Mouse (Mus musculus): ENCODE measurements around the gene Plin2. TPM values are rescaled to one million over a fixed set of nuclear protein-coding genes. Genes with fewer than 3 reads are reported as not detected.
A peak's percentile ranks its signal among the peaks of the same experiment; 100 is the strongest.
"Not testable (repeated sequence)": the region's sequence is repeated elsewhere in the genome, so short reads cannot be mapped to it uniquely, and the experiment has no call there.

Plin2 gene
- polyA plus RNA-seq, 1 experiment from 2014 or later: 134 TPM

DNA sequence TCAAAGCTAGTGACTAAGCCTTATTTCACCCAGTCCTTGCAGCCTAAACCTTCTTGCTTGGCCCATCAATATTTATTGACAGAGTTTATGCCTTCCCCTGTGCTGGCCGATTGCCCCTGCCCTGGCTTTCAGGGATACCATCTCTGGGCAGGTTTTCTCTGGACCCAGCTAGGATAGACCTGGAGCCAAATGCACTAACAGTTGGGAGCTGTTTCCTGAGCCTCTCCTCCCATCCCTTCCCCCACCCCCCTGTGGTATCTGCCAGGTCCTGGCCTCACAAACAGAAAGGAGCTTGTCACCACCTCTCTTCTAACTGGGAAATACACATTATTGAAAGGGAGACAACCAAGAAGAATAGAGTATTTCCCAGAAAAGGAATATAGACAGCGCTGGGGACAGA is 12.0 kb upstream of the Plin2 start:
- Histone ChIP-seq H3K36me3 (no peaks in the 10 kb centered on the region), H3K27ac (no peak overlapping the region)
- 76% methylated on average over 2 of the region's 2 CpGs for WGBS

DNA sequence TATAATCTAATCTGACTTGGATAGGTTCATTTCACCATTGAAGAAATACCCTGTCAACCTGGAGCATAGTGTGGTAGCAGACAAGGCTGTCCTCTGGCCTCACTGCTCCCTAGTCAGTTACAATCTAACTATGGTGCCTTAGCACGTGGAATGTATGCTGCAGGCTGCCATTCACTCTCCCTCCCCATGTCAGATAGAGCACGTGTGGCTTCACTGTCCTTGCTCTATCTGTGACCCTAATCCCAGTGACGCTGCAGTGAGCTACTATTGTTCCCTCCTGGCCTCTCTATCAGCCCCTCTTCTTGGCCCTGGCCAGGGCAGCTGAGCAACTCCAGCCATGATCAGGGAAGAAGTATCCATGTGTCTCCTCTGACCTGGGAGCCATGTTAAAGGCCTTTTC is 11.6 kb upstream of the Plin2 start:
- no peaks in the 10 kb centered on the region for H3K27me3 ChIP-seq
- no peak for ATAC-seq (ENCODE audit: borderline replicate concordance, extremely low read depth, low FRiP score, low TSS enrichment)
- no peak overlapping the region for H3K27ac ChIP-seq

More for the DNA sequence above, 12.0 kb upstream of the Plin2 start:
- Histone ChIP-seq H3K4me2 (no peak overlapping the region), H3K4me1 (peaks cover 14% of the 10 kb centered on the region; the same call in 1 of the 2 replicates), H3K27me3 (no peaks in the 10 kb centered on the region), H3K9me3 (no peaks in the 10 kb centered on the region), H3K4me3 (no peak overlapping the region), H3K9ac (no peak overlapping the region)
- no peak for ATAC-seq (ENCODE audit: borderline replicate concordance, extremely low read depth, low FRiP score, low TSS enrichment)

DNA sequence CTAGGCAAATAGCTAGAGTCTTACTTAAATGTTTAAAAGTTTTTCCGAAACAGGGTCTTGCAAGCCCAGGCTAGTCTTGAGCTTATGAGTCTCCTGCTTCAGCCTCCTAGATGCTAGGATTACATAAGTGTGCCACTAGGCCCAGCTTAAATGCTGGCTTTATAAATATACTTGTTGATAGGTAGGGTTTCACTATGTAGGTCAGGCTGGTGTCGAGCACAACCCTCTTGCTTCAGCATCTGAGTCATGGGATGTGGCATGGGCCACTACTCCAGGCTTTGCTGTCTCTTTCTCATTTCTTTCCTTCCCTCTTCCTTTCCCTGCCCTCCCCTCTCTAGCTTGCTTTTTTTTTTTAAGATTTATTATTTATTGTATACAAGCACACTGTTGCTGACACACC is 9.8 kb upstream of the Plin2 start:
- H3K4me1 ChIP-seq: no peaks in the 10 kb centered on the region
- WGBS: 83% methylated on average over 2 of the region's 2 CpGs

More for the DNA sequence above, 11.6 kb upstream of the Plin2 start:
- H3K9ac ChIP-seq: no peak overlapping the region
- no peak overlapping the region for H3K4me2 ChIP-seq
- no peak overlapping the region for H3K4me3 ChIP-seq
- 33% methylated on average over 3 of the region's 3 CpGs for WGBS
- peaks cover 13% of the 10 kb centered on the region; the same call in 1 of the 2 replicates for H3K4me1 ChIP-seq
- no peaks in the 10 kb centered on the region for H3K9me3 ChIP-seq
- H3K36me3 ChIP-seq: no peaks in the 10 kb centered on the region

DNA sequence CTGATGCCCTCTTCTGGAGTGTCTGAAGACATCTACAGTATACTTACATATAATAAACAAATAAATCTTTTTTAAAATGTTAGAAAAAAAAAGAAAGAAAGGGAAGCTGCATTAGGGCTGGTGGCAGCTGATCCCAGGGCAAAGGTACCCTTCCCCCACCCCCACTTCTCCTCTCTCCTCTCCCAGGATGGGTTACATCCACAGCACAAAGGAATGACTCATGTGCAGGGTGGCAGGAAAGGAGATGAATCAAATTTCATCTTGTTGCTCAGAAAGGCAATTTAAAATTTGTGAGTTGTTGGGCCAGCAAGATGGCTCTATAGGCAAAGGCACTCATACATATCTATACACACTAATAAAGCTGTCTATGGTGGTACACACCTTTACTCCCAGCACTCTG is 6.9 kb upstream of the Plin2 start:
- H3K9me3 ChIP-seq: no peaks in the 10 kb centered on the region
- no peak overlapping the region for H3K4me3 ChIP-seq
- H3K27me3 ChIP-seq: no peaks in the 10 kb centered on the region
- no peak for ATAC-seq (ENCODE audit: borderline replicate concordance, extremely low read depth, low FRiP score, low TSS enrichment)
- H3K9ac ChIP-seq: no peak overlapping the region
- H3K4me2 ChIP-seq: no peak overlapping the region
- no peak overlapping the region for H3K27ac ChIP-seq
- no peaks in the 10 kb centered on the region for H3K36me3 ChIP-seq
- H3K4me1 ChIP-seq: no peaks in the 10 kb centered on the region

More for the DNA sequence above, 9.8 kb upstream of the Plin2 start:
- Histone ChIP-seq H3K27ac (no peak overlapping the region), H3K4me2 (no peak overlapping the region), H3K36me3 (no peaks in the 10 kb centered on the region), H3K4me3 (no peak overlapping the region), H3K9me3 (no peaks in the 10 kb centered on the region), H3K27me3 (no peaks in the 10 kb centered on the region), H3K9ac (no peak overlapping the region)
- ATAC-seq (ENCODE audit: borderline replicate concordance, extremely low read depth, low FRiP score, low TSS enrichment): no peak

DNA sequence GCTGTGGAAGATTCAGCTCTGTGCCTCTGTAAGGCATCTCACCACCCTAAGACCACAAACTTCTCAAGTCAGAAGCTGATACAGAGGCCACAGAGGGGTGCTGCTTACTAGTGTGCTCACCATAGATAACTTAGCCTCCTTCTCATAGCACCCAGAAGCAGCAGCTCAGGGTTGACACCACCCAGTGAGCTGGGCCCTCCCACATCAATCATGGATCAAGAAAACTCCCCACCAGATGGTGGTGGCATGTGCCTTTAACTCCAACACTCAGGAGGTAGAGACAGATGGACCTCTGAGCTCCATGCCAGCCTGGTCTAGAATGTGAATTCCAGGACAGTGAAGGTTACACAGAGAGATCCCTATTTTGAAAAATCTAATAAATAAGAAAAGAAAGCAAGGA is 4.9 kb upstream of the Plin2 start:
- not testable (repeated sequence) for H3K4me1 ChIP-seq, H3K36me3 ChIP-seq, H3K9ac ChIP-seq, H3K4me3 ChIP-seq, H3K27ac ChIP-seq, H3K27me3 ChIP-seq, H3K9me3 ChIP-seq, H3K4me2 ChIP-seq
- ATAC-seq (ENCODE audit: borderline replicate concordance, extremely low read depth, low FRiP score, low TSS enrichment): peak; percentile 28; the same call in 1 of the 2 replicates

DNA sequence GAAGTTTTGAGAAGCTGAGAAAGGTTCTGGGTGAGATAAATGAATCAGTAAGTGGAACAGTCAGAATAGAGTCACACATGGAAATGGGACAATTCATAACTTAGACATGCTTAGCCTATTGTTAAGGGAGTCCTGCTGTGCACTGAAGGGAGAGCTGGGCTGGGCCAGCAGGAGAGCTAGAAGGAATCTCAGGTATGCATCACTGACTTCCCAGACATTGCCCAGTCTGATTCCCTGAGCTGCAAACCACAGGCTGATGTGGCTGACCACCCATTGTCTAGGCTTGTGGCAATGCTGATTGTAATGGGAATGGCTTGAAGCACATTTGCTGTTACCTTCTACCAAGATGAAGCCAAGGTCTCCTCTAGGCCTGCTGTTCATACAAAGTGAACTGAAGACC is 4.3 kb upstream of the Plin2 start:
- H3K4me1 ChIP-seq; H3K4me2 ChIP-seq; H3K36me3 ChIP-seq; H3K27me3 ChIP-seq; H3K27ac ChIP-seq; H3K9me3 ChIP-seq; ATAC-seq (ENCODE audit: borderline replicate concordance, extremely low read depth, low FRiP score, low TSS enrichment); H3K9ac ChIP-seq; H3K4me3 ChIP-seq: not testable (repeated sequence)

DNA sequence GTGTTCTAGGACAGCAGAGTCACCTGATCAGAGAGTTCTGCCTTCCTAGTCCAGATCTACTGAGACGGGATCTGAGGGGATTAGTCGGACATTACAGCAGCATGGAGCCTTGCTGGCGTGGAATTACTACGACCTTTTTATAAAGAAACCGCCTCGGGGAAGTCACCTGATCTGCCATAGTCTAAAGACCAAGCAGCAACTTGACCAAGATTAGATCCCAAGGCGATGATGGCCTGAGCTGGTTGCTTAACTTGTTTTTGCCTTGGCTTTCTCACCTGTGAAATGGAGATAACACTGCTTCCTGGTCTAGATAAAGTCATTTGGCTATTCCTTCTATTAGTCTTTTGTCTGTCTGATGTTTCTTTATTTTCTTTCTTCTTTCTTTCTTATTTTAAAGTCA is 2.6 kb upstream of the Plin2 start:
- Histone ChIP-seq H3K27me3 (no peaks in the 10 kb centered on the region), H3K36me3 (peaks cover 8% of the 10 kb centered on the region), H3K27ac (no peak overlapping the region), H3K4me2 (no peak overlapping the region), H3K9me3 (no peaks in the 10 kb centered on the region), H3K4me3 (no peak overlapping the region), H3K9ac (no peak overlapping the region), H3K4me1 (peaks cover 20% of the 10 kb centered on the region)
- WGBS: 77% methylated on average over 7 of the region's 7 CpGs
- ATAC-seq (ENCODE audit: borderline replicate concordance, extremely low read depth, low FRiP score, low TSS enrichment): no peak

DNA sequence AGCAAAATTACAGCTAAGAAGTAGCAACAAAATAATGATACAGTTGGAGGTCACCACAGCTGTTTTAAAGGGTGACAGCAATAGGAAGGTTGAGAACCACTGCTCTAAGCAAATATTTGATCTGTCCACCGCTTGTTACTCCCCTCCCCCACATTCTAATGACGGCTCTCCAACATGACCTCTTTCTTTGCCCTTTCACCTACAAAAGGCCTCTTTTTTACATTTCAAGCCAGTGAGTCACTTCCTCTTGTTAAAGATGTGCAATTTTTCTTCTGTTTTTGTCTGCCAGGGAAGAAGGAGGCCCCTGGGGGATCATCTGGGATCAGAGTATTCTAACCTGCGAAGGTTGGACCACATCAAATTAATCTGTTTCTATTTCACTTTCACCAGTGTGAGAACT is 1.9 kb upstream of the Plin2 start:
- Histone ChIP-seq H3K9ac (no peak overlapping the region), H3K4me2 (no peak overlapping the region), H3K4me1 (peaks cover 20% of the 10 kb centered on the region), H3K9me3 (no peaks in the 10 kb centered on the region), H3K27ac (no peak overlapping the region), H3K36me3 (peaks cover 8% of the 10 kb centered on the region), H3K27me3 (no peaks in the 10 kb centered on the region), H3K4me3 (no peak overlapping the region)
- no peak for ATAC-seq (ENCODE audit: borderline replicate concordance, extremely low read depth, low FRiP score, low TSS enrichment)
- WGBS: 44% methylated on average over 3 of the region's 3 CpGs

DNA sequence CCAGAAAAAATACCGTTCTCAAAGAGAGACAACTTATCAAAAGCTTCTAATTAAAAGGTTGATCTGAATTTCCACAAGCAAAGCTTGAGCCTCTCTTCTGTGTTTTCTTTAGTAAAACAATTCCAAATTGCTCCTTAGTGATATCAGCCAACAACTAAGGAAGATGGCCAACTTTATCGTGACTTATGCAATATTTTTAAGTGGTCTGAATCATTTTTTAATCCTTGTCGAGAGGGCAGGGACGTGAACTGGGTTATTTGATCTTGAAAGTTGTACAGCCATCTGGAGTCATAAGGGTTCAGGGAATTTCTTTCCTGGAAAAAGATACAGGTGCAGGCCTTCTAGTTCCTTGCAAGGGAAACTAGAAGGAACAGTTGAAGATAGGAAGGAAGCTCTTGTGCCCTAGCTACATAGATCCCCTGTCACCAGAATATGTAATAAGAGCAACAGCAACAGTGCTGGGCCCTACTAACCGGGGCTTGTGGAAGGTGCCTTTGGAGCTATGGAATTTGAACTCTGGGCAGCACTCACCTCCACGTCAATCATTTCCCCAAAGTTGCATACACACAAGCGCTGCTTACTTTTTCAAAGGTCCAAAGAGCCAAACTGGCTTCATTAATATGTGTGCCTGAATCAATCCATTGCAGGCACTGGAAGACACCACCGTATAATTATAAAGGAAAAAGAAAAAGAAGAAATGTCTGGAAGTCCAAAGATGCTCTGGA is 884 bp upstream of the Plin2 start:
- Histone ChIP-seq H3K9me3 (no peaks in the 10 kb centered on the region), H3K27me3 (no peaks in the 10 kb centered on the region), H3K4me1 (peaks cover 20% of the 10 kb centered on the region), H3K4me3 (no peak overlapping the region), H3K27ac (peak overlapping the region; percentile 83), H3K36me3 (peaks cover 8% of the 10 kb centered on the region), H3K9ac (no peak overlapping the region), H3K4me2 (peak overlapping the region; percentile 66; the same call in 1 of the 2 replicates)
- ATAC-seq (ENCODE audit: borderline replicate concordance, extremely low read depth, low FRiP score, low TSS enrichment): no peak
- WGBS: 54% methylated on average over 8 of the region's 8 CpGs

DNA sequence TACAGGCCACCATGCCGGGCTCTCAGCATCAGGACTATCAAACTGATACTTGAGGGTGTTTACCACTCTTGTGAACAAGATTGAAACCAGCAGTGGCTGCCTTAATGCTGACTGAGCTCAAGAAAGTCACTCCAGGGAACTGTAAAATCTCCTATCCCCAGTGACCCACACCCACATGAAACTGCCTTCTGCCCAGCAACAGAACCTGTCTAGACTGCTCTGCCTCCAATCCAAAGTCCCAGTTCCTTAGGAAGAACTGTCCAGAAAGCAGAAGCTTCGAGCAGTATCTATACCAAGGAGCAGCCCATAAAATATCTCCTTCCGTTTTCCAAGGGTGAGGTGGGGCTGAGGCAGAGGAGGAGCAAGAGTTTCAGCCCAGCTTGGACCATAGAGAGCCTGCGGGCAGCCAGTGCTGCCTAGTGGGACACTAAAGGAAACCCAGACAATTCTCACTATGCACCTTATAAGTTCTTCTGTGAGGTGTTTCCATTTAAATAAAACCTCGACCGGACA is 563 bp downstream of the Plin2 start:
- H3K9ac ChIP-seq: peak overlapping the region; percentile 83
- peak overlapping the region; percentile 83 for H3K27ac ChIP-seq
- H3K4me2 ChIP-seq: peak overlapping the region; percentile 66
- not testable (repeated sequence) for H3K27me3 ChIP-seq, H3K36me3 ChIP-seq, H3K9me3 ChIP-seq
- ATAC-seq (ENCODE audit: borderline replicate concordance, extremely low read depth, low FRiP score, low TSS enrichment): peak; percentile 77; the same call in 1 of the 2 replicates
- peaks cover 33% of the 10 kb centered on the region for H3K4me1 ChIP-seq
- H3K4me3 ChIP-seq: peak overlapping the region; percentile 78
- WGBS: 6% methylated on average over 6 of the region's 6 CpGs

DNA sequence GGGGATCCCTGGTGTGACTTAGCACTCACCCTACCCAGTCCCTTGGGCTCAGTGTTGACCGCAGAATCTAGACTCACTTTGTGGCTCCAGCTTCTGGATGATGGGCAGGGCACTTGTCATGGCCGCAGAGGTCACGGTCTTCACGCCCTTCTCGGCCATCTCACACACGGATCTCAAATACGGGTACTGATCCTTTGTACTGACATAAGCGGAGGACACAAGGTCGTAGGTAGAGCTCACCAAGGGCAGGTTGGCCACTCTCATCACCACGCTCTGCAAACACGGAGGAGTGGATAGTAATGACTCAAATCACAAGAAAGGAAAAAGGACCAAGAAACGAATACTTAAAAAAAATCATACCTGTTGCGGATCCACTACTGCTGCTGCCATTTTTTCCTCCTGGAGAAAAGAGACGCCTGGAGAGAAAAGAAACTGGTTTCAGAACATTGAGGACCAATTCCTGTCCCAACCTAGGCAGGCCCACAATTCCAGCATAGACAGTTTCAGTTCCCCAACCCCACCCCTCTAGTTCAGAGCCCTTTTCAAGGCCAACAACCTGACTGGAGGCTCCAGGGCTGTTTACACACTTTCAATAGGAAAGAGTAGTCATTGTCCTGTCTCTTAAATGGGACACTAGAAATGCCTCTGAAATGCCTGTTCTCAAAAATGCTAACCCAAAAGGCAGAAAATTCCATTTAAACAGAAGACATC is 1.4 kb downstream of the Plin2 start:
- Histone ChIP-seq H3K4me2 (peak overlapping the region; percentile 66), H3K4me3 (peak overlapping the region; percentile 78), H3K9ac (no peak overlapping the region), H3K36me3 (peaks cover 8% of the 10 kb centered on the region), H3K9me3 (no peaks in the 10 kb centered on the region), H3K4me1 (peaks cover 35% of the 10 kb centered on the region), H3K27ac (no peak overlapping the region), H3K27me3 (no peaks in the 10 kb centered on the region)
- 89% methylated on average over 14 of the region's 14 CpGs for WGBS
- ATAC-seq (ENCODE audit: borderline replicate concordance, extremely low read depth, low FRiP score, low TSS enrichment): no peak

DNA sequence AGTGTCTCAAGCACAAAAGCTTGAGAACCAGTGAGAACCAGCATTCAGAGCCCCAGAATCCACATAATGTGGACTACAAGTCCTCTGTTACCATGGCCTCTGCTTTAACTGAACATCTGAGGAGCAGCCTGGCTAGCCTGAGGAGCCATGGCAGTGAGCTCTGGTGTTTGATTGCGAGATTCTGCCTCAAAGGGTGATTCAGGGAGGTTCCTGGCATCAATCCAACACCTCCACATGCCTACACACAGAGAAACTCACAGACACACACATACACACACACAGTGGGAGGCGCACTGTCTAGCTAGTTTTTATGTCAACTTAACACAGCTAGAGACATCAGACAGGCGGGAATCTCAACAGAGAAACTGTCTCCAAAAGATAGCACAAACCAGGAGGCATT is 4.3 kb downstream of the Plin2 start:
- 60% methylated on average over 3 of the region's 3 CpGs for WGBS
- H3K4me2 ChIP-seq: no peak overlapping the region

More for the DNA sequence above, 4.3 kb downstream of the Plin2 start:
- H3K4me1 ChIP-seq: peaks cover 32% of the 10 kb centered on the region
- H3K9me3 ChIP-seq: no peaks in the 10 kb centered on the region
- H3K4me3 ChIP-seq: no peak overlapping the region
- peaks cover 22% of the 10 kb centered on the region for H3K36me3 ChIP-seq
- ATAC-seq (ENCODE audit: borderline replicate concordance, extremely low read depth, low FRiP score, low TSS enrichment): no peak
- no peaks in the 10 kb centered on the region for H3K27me3 ChIP-seq
- H3K9ac ChIP-seq: no peak overlapping the region
- H3K27ac ChIP-seq: peak overlapping the region; percentile 10; the same call in 1 of the 2 replicates
